Mouse (Mus musculus): ENCODE measurements around the gene Zfp691. TPM values are rescaled to one million over a fixed set of nuclear protein-coding genes. Genes with fewer than 3 reads are reported as not detected.

Gene Zfp691
- polyA plus RNA-seq, 1 experiment from 2014 or later = 8.1 TPM

DNA sequence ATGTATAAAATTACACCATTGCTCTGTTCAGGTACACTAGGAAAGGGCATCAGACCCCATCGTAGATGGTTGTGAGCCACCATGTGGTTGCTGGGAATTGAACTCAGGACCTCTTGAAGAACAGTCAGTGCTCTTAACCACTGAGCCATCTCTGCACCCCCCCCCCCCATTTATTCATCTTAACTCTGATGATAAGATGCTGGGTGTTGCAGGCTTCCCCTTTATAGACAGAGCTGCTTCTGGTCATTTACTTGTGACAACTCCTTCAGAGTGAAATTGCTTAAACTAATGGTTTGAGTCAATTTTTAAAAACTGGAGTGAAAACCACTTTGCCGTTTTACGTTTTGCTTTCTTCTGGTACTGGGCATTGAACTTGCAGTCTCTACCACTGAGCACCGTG lies 18.8 kb upstream of the Zfp691 start:
- peaks cover 23% of the 10 kb centered on the region for H3K4me1 ChIP-seq (replicated peaks; ENCODE audit: control insufficient read depth, insufficient read depth, low read length)
- no peak overlapping the region for H3K4me2 ChIP-seq
- no peak for DNase-seq (ENCODE audit: low spot score)
- H3K9ac ChIP-seq (ENCODE audit: low read depth, low read length) = no peak overlapping the region
- peaks cover 3% of the 10 kb centered on the region; the same call in 1 of the 2 replicates for H3K36me3 ChIP-seq (ENCODE audit: control insufficient read depth, insufficient read depth, low read length)
- no peaks in the 10 kb centered on the region for H3K9me3 ChIP-seq (ENCODE audit: control insufficient read depth, low read length)
- WGBS = 84% methylated on average over 4 of the region's 4 CpGs
- H3K27me3 ChIP-seq (replicated peaks; ENCODE audit: control insufficient read depth, insufficient read depth, low read length) = no peaks in the 10 kb centered on the region
- no peak overlapping the region for H3K4me3 ChIP-seq (ENCODE audit: low read depth, low read length)
- ATAC-seq (replicated peaks; ENCODE audit: low FRiP score) = no peak
- no peak overlapping the region for H3K27ac ChIP-seq (ENCODE audit: low read depth, low read length)

DNA sequence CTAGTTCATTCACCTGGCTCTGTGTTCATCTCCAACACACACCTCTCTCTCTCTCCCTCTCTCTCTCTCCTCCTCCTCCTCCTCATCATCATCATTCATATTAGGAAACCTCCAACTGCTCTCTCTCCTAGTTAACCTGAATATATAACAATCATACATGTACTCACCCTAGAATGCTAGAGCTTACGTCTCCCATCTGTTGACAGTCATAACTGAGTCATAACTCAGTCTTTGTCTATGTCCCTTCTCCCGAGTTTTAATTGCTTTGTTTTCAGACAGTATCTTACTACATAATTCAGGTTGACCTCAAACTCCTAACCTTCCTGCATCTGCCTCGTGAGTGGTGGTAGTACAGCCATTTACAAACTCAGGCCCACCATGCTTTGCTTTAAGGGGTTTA lies 17.3 kb upstream of the Zfp691 start:
- peak overlapping the region; percentile 56; the same call in 1 of the 2 replicates for H3K4me3 ChIP-seq (ENCODE audit: low read depth, low read length)
- peak overlapping the region; percentile 81 for H3K9ac ChIP-seq (ENCODE audit: low read depth, low read length)
- ATAC-seq (replicated peaks; ENCODE audit: low FRiP score) (no peak), DNase-seq (ENCODE audit: low spot score) (no peak)
- H3K36me3 ChIP-seq (ENCODE audit: control insufficient read depth, insufficient read depth, low read length) = peaks cover 11% of the 10 kb centered on the region; the same call in 1 of the 2 replicates
- H3K27me3 ChIP-seq (replicated peaks; ENCODE audit: control insufficient read depth, insufficient read depth, low read length) = no peaks in the 10 kb centered on the region
- H3K27ac ChIP-seq (ENCODE audit: low read depth, low read length) = peak overlapping the region; percentile 96
- no peaks in the 10 kb centered on the region for H3K9me3 ChIP-seq (ENCODE audit: control insufficient read depth, low read length)
- peak overlapping the region; percentile 62 for H3K4me2 ChIP-seq
- 63% methylated on average over 3 of the region's 3 CpGs for WGBS
- H3K4me1 ChIP-seq (replicated peaks; ENCODE audit: control insufficient read depth, insufficient read depth, low read length) = peaks cover 12% of the 10 kb centered on the region

GRCm38 (mm10) chr4:119190618-119191017 lies 16.6 kb upstream of the Zfp691 start:
- Histone ChIP-seq H3K4me3 (ENCODE audit: low read depth, low read length) (peak overlapping the region; percentile 56), H3K27me3 (replicated peaks; ENCODE audit: control insufficient read depth, insufficient read depth, low read length) (no peaks in the 10 kb centered on the region), H3K9ac (ENCODE audit: low read depth, low read length) (peak overlapping the region; percentile 81), H3K36me3 (ENCODE audit: control insufficient read depth, insufficient read depth, low read length) (peaks cover 13% of the 10 kb centered on the region), H3K9me3 (ENCODE audit: control insufficient read depth, low read length) (no peaks in the 10 kb centered on the region), H3K4me2 (peak overlapping the region; percentile 62), H3K27ac (ENCODE audit: low read depth, low read length) (peak overlapping the region; percentile 96), H3K4me1 (replicated peaks; ENCODE audit: control insufficient read depth, insufficient read depth, low read length) (peaks cover 14% of the 10 kb centered on the region)
- WGBS = 42% methylated on average over 8 of the region's 8 CpGs
- ATAC-seq (replicated peaks; ENCODE audit: low FRiP score) = peak; percentile 69
- DNase-seq (ENCODE audit: low spot score) = peak; percentile 60

- Histone ChIP-seq H3K4me1 (replicated peaks; ENCODE audit: control insufficient read depth, insufficient read depth, low read length) (peaks cover 18% of the 10 kb centered on the region), H3K9ac (ENCODE audit: low read depth, low read length) (peak within 1 kb of the TSS; percentile 89), H3K4me2 (peak within 1 kb of the TSS; percentile 72), H3K9me3 (ENCODE audit: control insufficient read depth, low read length) (no peaks in the 10 kb centered on the region), H3K36me3 (ENCODE audit: control insufficient read depth, insufficient read depth, low read length) (peaks cover 15% of the 10 kb centered on the region), H3K4me3 (ENCODE audit: low read depth, low read length) (peak within 1 kb of the TSS; percentile 56), H3K27me3 (replicated peaks; ENCODE audit: control insufficient read depth, insufficient read depth, low read length) (no peaks in the 10 kb centered on the region), H3K27ac (ENCODE audit: low read depth, low read length) (peak within 1 kb of the TSS; percentile 96)
- ATAC-seq (replicated peaks; ENCODE audit: low FRiP score) (peak; percentile 90), DNase-seq (ENCODE audit: low spot score) (peak; percentile 57)
- 30% methylated on average over 6 of the region's 6 CpGs for WGBS
Observed at GRCm38 (mm10) chr4:119189864-119190263, 15.9 kb upstream of the Zfp691 start, which contains the start of gene Ermap. Ermap (minus strand) TSS chr4:119190011.

DNA sequence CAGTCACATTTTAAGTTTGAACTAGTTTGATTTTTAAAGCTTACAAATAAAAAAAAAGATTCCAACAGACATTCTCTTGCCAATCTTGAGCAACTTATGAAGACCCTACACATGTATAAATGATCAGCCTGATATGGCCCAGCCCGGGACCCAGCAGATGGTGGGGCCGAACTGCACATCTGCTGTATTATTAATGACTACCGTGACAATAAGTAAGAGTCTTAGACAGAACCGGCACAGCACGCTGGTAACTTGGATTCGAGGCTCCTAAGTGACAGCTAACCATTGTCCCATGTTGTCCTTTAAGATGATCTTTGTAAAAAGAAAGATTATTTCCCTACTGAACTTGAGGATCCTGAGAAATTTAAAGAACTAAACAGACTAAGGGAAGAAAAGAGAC lies 15.4 kb upstream of the Zfp691 start:
- no peak overlapping the region; the same call in 1 of the 2 replicates for H3K4me2 ChIP-seq
- WGBS = 55% methylated on average over 6 of the region's 6 CpGs
- H3K36me3 ChIP-seq (ENCODE audit: control insufficient read depth, insufficient read depth, low read length) = peaks cover 15% of the 10 kb centered on the region
- H3K4me1 ChIP-seq (replicated peaks; ENCODE audit: control insufficient read depth, insufficient read depth, low read length) = peaks cover 18% of the 10 kb centered on the region
- H3K9me3 ChIP-seq (ENCODE audit: control insufficient read depth, low read length) = no peaks in the 10 kb centered on the region
- no peak for DNase-seq (ENCODE audit: low spot score)
- H3K27ac ChIP-seq (ENCODE audit: low read depth, low read length) = peak overlapping the region; percentile 96
- peak overlapping the region; percentile 56 for H3K4me3 ChIP-seq (ENCODE audit: low read depth, low read length)
- no peaks in the 10 kb centered on the region for H3K27me3 ChIP-seq (replicated peaks; ENCODE audit: control insufficient read depth, insufficient read depth, low read length)
- peak overlapping the region; percentile 81 for H3K9ac ChIP-seq (ENCODE audit: low read depth, low read length)
- no peak for ATAC-seq (replicated peaks; ENCODE audit: low FRiP score)

- Histone ChIP-seq H3K27me3 (replicated peaks; ENCODE audit: control insufficient read depth, insufficient read depth, low read length) (no peaks in the 10 kb centered on the region), H3K4me3 (ENCODE audit: low read depth, low read length) (peak overlapping the region; percentile 56), H3K36me3 (ENCODE audit: control insufficient read depth, insufficient read depth, low read length) (peaks cover 22% of the 10 kb centered on the region), H3K27ac (ENCODE audit: low read depth, low read length) (peak overlapping the region; percentile 80), H3K9ac (ENCODE audit: low read depth, low read length) (peak overlapping the region; percentile 89), H3K4me2 (peak overlapping the region; percentile 72), H3K9me3 (ENCODE audit: control insufficient read depth, low read length) (no peaks in the 10 kb centered on the region), H3K4me1 (replicated peaks; ENCODE audit: control insufficient read depth, insufficient read depth, low read length) (peaks cover 18% of the 10 kb centered on the region)
- 28% methylated on average over 11 of the region's 11 CpGs for whole genome bisulfite sequencing
- peak; percentile 52 for ATAC-seq (replicated peaks; ENCODE audit: low FRiP score)
- no peak for DNase-seq (ENCODE audit: low spot score)
Observed at GRCm38 (mm10) chr4:119188060-119188785, 14.2 kb upstream of the Zfp691 start.

DNA sequence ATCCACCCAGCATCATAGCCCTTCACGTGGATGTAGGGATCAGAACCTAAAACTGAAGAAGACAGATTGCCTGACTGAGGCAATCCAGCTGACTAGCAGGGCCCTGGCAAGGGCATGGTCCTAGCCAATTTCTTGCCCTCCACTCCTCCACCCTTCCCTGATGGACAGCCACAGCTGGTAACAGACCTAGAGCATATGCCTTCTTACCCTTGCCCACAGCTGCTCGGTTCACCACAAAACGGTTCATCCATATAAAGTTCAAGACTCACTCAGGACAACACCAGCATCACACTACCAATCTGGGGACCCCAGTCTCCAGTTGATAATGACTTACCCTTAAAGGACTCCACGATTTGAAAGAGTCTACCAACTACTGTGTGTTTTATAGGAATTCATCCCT lies 11.8 kb upstream of the Zfp691 start:
- WGBS = 76% methylated on average over 4 of the region's 4 CpGs
- no peaks in the 10 kb centered on the region for H3K27me3 ChIP-seq (replicated peaks; ENCODE audit: control insufficient read depth, insufficient read depth, low read length)
- no peaks in the 10 kb centered on the region for H3K9me3 ChIP-seq (ENCODE audit: control insufficient read depth, low read length)
- peaks cover 40% of the 10 kb centered on the region for H3K36me3 ChIP-seq (ENCODE audit: control insufficient read depth, insufficient read depth, low read length)
- H3K9ac ChIP-seq (ENCODE audit: low read depth, low read length) = peak overlapping the region; percentile 41; the same call in 1 of the 2 replicates
- DNase-seq (ENCODE audit: low spot score) (no peak), ATAC-seq (replicated peaks; ENCODE audit: low FRiP score) (no peak)
- peak overlapping the region; percentile 18 for H3K4me3 ChIP-seq (ENCODE audit: low read depth, low read length)
- H3K4me2 ChIP-seq = peak overlapping the region; percentile 72
- no peak overlapping the region for H3K27ac ChIP-seq (ENCODE audit: low read depth, low read length)
- peaks cover 15% of the 10 kb centered on the region for H3K4me1 ChIP-seq (replicated peaks; ENCODE audit: control insufficient read depth, insufficient read depth, low read length)

DNA sequence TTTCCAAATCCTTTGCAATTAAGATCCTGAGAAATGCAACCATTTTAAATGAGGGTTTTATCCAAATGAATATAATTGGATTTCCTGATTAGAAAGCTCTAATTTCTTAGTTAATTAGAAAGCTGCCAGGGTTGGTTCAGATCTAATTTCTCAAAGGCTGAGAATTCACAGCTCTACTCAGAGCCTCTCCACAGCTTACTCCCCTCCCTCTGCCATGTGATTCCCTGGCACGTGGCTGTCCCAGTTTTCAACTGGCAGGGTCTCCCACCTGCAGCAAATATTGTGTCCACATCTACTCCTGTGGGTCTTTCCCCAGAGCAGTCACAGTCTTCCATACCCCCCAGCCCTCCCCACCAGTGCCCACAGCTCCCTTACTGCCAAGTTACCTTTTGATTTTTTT lies 9.5 kb upstream of the Zfp691 start:
- Histone ChIP-seq H3K27ac (ENCODE audit: low read depth, low read length) (no peak overlapping the region), H3K4me2 (no peak overlapping the region), H3K36me3 (ENCODE audit: control insufficient read depth, insufficient read depth, low read length) (peaks cover 43% of the 10 kb centered on the region), H3K9me3 (ENCODE audit: control insufficient read depth, low read length) (no peaks in the 10 kb centered on the region), H3K9ac (ENCODE audit: low read depth, low read length) (no peak overlapping the region), H3K4me1 (replicated peaks; ENCODE audit: control insufficient read depth, insufficient read depth, low read length) (peaks cover 13% of the 10 kb centered on the region), H3K4me3 (ENCODE audit: low read depth, low read length) (no peak overlapping the region), H3K27me3 (replicated peaks; ENCODE audit: control insufficient read depth, insufficient read depth, low read length) (no peaks in the 10 kb centered on the region)
- WGBS = 45% methylated on average over 1 of the region's 1 CpGs
- DNase-seq (ENCODE audit: low spot score) (no peak), ATAC-seq (replicated peaks; ENCODE audit: low FRiP score) (no peak)

GRCm38 (mm10) chr4:119181456-119181855 lies 7.5 kb upstream of the Zfp691 start:
- Histone ChIP-seq H3K27me3 (replicated peaks; ENCODE audit: control insufficient read depth, insufficient read depth, low read length) (no peaks in the 10 kb centered on the region), H3K36me3 (ENCODE audit: control insufficient read depth, insufficient read depth, low read length) (peaks cover 36% of the 10 kb centered on the region), H3K27ac (ENCODE audit: low read depth, low read length) (peak overlapping the region; percentile 13; the same call in 1 of the 2 replicates), H3K9me3 (ENCODE audit: control insufficient read depth, low read length) (no peaks in the 10 kb centered on the region), H3K4me2 (no peak overlapping the region), H3K4me1 (replicated peaks; ENCODE audit: control insufficient read depth, insufficient read depth, low read length) (peaks cover 13% of the 10 kb centered on the region), H3K9ac (ENCODE audit: low read depth, low read length) (no peak overlapping the region), H3K4me3 (ENCODE audit: low read depth, low read length) (no peak overlapping the region)
- no peak for DNase-seq (ENCODE audit: low spot score)
- 70% methylated on average over 9 of the region's 9 CpGs for WGBS
- ATAC-seq (replicated peaks; ENCODE audit: low FRiP score) = no peak
